Mouse (Mus musculus) left cerebral cortex, adult 9 months (tissue): ENCODE results near the gene Pcid2.

ENCODE experiments used
- DNase-seq, 2 experiments: peaks; one replicate each; pipeline ENCODE4 v3.0.0; 2022; ENCODE audit warnings: low spot score in 2 of 2

The Pcid2 gene

GRCm38 (mm10) chr8:13105087-13105881 lies at the start of gene Pcid2, which contains the start of gene Cul4a:
Gene Pcid2, minus strand, starts transcription at chr8:13105459.
Gene Cul4a, plus strand, starts transcription at chr8:13105621.
- peak; percentile 88 to 96 for DNase-seq

DNA sequence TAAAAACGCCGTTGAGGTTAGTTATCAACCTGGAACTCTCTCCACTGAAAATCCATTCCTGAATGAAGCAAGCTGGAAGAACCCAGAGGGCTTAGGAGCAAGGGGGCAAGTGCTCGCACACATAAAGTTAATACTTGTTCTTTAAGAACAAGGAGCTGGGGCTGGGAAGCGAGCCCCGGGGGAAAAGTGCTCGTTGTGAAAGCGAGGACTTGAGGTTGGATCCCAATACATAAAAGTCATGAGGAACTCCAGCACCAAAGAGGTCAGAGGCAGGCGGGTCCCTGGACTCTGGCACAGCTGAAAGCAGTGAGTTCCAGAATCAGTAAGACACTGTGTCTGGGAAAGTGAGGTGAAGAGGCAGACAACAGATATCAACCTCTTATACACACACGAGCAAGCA lies 48.8 kb upstream of the Pcid2 start:
- no peak for DNase-seq

- no peak for DNase-seq
Measured at GRCm38 (mm10) chr8:13150929-13151328, 45.7 kb upstream of the Pcid2 start.

DNA sequence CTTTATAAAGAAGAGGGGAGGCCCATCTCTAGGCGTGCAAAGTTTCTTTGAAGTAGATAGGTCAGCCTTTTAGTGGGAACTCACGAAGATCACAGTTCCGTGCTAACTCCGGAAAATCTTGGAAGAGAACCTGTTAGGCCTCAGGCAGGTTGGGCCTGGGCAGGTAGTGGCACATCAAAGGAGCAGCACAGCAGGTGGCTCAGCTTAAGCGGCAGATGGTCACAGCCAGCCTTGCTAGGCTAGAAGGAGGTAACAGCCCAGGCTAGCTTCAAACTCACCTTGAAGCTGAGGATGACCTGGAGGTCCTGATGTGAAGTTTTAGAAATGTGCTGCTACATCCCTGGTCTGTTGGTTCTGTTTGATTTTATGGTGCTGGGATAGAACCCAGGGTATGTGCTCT lies 44.6 kb upstream of the Pcid2 start:
- DNase-seq, result no peak

DNA sequence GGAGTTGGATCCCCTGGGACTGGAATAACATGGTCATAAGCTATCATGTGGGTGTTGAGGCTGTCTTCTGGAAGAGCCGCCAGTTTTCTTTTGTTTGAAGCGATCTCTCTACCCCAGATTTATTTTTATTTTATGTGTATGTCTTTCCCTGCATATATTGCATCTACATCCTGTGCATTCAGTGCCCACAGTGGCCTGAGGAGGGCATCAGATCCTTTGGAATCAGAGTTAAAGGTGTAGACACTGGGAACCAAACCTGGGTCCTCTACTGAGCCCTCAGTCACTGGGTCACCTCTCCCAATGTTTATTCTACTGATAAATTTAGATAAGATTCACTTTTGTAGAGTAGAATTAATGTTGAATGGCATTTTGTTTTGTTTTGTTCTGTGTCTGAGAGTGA lies 44.0 kb upstream of the Pcid2 start:
- DNase-seq, result no peak

GRCm38 (mm10) chr8:13148476-13148875 lies 43.2 kb upstream of the Pcid2 start:
- DNase-seq, result no peak

DNA sequence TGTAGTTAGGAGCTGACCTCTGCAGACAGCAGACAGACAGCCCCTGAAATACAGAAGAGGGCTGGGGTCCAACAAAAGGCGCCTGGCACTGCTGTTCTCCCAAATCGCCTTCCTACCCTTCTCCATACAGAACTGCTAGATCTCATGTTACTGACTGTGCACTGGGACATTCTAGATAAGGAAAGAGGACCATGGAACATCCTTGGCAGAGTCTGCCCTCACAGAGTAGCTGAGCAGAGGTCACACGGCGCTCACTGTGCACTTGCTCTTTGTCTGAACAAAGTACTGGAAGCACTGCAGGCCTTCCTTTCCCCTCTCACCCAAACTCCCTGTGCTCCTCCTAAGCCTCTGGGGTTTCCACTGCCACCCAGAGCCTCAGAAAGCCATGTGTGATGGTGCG lies 36.4 kb upstream of the Pcid2 start:
- DNase-seq, result no peak

- no peak for DNase-seq
Measured at GRCm38 (mm10) chr8:13139641-13140182, 34.5 kb upstream of the Pcid2 start.

GRCm38 (mm10) chr8:13132220-13132619 lies 27.0 kb upstream of the Pcid2 start:
- DNase-seq, result peak in 1 of 2 experiments; percentile 66

- DNase-seq, result no peak
Measured at GRCm38 (mm10) chr8:13124897-13125296, 19.6 kb upstream of the Pcid2 start.

GRCm38 (mm10) chr8:13122887-13123421 lies 17.7 kb upstream of the Pcid2 start:
- DNase-seq, result no peak

- DNase-seq, result no peak
Measured at GRCm38 (mm10) chr8:13120882-13121665, 15.8 kb upstream of the Pcid2 start.

DNA sequence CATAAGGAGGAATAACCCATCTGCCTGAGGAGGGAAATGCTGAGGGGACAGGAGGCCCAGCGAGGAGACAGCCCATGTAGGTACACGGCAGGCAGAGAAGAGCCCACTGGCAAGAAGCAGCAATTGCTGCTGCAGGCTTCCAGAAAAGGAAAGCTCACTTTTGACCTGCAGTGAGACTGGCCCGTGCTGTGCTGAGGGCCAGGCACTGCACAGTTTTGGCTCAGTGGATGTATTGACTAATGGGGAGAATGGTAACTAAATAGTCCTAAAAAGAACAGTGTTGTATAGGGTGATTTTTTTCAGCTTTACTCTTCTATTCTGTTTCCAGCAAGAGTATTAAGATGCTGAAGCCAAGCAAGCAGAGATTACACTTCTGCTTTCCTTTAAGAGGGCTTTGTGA lies 13.3 kb upstream of the Pcid2 start:
- no peak for DNase-seq

GRCm38 (mm10) chr8:13117096-13117495 lies 11.8 kb upstream of the Pcid2 start:
- no peak for DNase-seq

- DNase-seq, result no peak
Measured at GRCm38 (mm10) chr8:13113232-13113631, 8.0 kb upstream of the Pcid2 start.

DNA sequence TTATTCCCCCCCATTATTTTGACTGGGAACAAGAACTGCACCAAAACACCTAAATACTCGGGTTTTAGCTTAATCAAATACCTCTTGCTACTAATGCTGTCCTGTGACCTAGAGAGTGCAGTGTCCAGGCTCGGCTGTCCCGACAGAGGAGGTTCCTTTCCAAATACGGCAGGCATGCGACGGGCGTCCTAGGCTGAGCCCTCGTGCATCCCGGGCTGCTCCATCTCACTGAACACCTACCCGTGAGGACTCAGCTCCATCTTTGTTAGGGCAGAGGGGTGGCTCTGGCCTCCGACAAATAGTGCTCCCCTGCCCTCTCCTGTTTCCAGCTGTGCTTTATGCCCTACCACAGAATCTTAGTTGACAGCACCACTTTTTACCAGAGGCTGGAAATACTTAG lies 6.7 kb upstream of the Pcid2 start:
- no peak for DNase-seq

- DNase-seq, result no peak
Measured at GRCm38 (mm10) chr8:13109416-13109960, 4.2 kb upstream of the Pcid2 start.

GRCm38 (mm10) chr8:13108967-13109366 lies 3.7 kb upstream of the Pcid2 start:
- DNase-seq, result no peak

GRCm38 (mm10) chr8:13107990-13108638 lies 2.9 kb upstream of the Pcid2 start:
- DNase-seq, result no peak

- peak; percentile 24 to 25 for DNase-seq
Measured at GRCm38 (mm10) chr8:13105908-13106551, 771 bp upstream of the Pcid2 start.

GRCm38 (mm10) chr8:13104691-13105086 lies 570 bp downstream of the Pcid2 start:
- DNase-seq, result peak; percentile 70 to 90
